ENCODE assay signal across 8 mouse cellular contexts in the genomic region with DNA sequence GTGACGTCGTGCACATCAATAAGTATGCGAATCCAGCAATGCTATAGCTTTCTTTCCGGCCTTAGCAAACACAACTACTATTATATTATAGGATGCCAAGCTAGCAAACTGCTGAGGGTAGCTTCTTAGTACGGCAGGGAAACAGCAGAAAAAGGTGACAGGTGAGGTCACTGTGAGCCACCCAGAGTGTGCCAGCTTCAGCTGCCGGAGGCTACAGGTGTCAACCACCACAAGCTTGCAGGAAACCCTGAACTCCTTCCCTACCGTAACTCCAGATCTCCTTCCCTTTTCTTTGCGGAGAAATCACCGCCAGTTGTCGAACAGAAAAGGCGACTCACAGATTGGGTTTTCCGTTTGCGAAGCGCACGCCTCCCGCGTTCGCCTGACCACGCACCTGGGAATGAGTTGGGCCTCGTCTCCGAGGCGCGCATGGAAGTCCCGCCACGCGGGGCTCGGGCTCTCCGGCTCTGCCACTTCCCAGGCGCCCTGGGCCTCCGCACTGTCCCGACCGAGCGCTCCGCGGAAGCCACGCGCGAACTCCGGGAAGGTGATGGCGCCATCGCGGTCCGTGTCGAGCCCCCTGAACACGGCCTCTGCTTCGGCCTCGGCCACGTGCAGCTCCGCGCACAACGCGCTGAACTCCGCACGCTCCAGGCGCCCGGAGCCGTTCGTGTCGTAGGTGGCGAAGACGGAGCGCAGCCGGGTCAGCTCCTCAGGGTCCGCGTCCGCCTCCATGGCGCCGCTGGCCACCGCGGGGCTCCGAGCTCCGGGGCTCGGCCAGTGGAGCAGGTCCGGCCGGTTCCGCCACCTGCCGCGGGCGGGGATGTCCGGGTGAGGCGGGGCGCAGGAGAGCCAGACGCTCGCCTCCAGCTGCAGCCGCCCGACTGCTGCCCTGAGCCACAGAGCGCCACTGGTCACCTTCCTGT. TPM values are rescaled to one million over a fixed set of nuclear protein-coding genes. Genes with fewer than 3 reads are reported as not detected.
DNase-seq lines count a peak whose midpoint lies in the region; ATAC-seq lines count a peak whose summit lies in the region.

TSS of gene Rasef (minus strand) at position 735 of the 926 bp plus-strand sequence.

- H3K4me3 ChIP-seq in embryonic facial prominence, embryonic 15.5 days (replicated peaks), result peak within 1 kb of the TSS; percentile 49
- H3K4me3 ChIP-seq in hindbrain, embryonic 11.5 days (ENCODE audit: low read depth, low read length), result peak within 1 kb of the TSS; percentile 45
- peak within 1 kb of the TSS; percentile 62 for H3K4me3 ChIP-seq in limb, embryonic 10.5 days
- H3K4me3 ChIP-seq in midbrain, embryonic 11.5 days (ENCODE audit: low read depth, low read length), result peak within 1 kb of the TSS; percentile 39
- peak within 1 kb of the TSS; percentile 49 for H3K4me3 ChIP-seq in stomach, embryonic 14.5 days (ENCODE audit: low read depth, low read length)

- H3K9me3 ChIP-seq in embryonic facial prominence, embryonic 15.5 days (replicated peaks), result no peaks in the 10 kb centered on the region
- H3K9me3 ChIP-seq in hindbrain, embryonic 11.5 days (ENCODE audit: control insufficient read depth, low read length), result no peaks in the 10 kb centered on the region
- no peaks in the 10 kb centered on the region for H3K9me3 ChIP-seq in limb, embryonic 10.5 days (replicated peaks)
- H3K9me3 ChIP-seq in midbrain, embryonic 11.5 days (ENCODE audit: control insufficient read depth, low read length), result no peaks in the 10 kb centered on the region
- H3K9me3 ChIP-seq in stomach, embryonic 14.5 days (ENCODE audit: control insufficient read depth, low read depth, low read length), result no peaks in the 10 kb centered on the region

- H3K4me1 ChIP-seq in embryonic facial prominence, embryonic 15.5 days, result 0 out of 2 replicates have a peak, but pooled peaks cover 9% of the 10 kb centered on the region
- H3K4me1 ChIP-seq in hindbrain, embryonic 11.5 days (replicated peaks; ENCODE audit: control insufficient read depth, insufficient read depth, low read length), result 0 out of 2 replicates have a peak, but pooled peaks cover 2% of the 10 kb centered on the region
- H3K4me1 ChIP-seq in limb, embryonic 10.5 days, result peaks cover 9% of the 10 kb centered on the region
- H3K4me1 ChIP-seq in midbrain, embryonic 11.5 days (ENCODE audit: control insufficient read depth, insufficient read depth, low read length), result peaks cover 3% of the 10 kb centered on the region; the same call in 1 of the 2 replicates
- no peaks in the 10 kb centered on the region for H3K4me1 ChIP-seq in stomach, embryonic 14.5 days (ENCODE audit: control insufficient read depth, insufficient read depth, low read length)

- peak; percentile 69 for ATAC-seq in embryonic facial prominence, embryonic 15.5 days (ENCODE audit: insufficient number of reproducible peaks, low FRiP score, low TSS enrichment, low read depth)
- peak; percentile 92 for ATAC-seq in hindbrain, embryonic 11.5 days (ENCODE audit: low FRiP score)
- ATAC-seq in midbrain, embryonic 11.5 days (ENCODE audit: low FRiP score), result peak; percentile 87
- peak; percentile 94 for ATAC-seq in stomach, embryonic 14.5 days (ENCODE audit: insufficient number of reproducible peaks, insufficient read depth, low FRiP score, low read depth)

- no peaks in the 10 kb centered on the region for H3K36me3 ChIP-seq in embryonic facial prominence, embryonic 15.5 days
- H3K36me3 ChIP-seq in hindbrain, embryonic 11.5 days (ENCODE audit: control insufficient read depth, insufficient read depth, low read length), result no peaks in the 10 kb centered on the region
- H3K36me3 ChIP-seq in limb, embryonic 10.5 days, result no peaks in the 10 kb centered on the region
- H3K36me3 ChIP-seq in midbrain, embryonic 11.5 days (ENCODE audit: control insufficient read depth, insufficient read depth, low read length), result no peaks in the 10 kb centered on the region
- no peaks in the 10 kb centered on the region for H3K36me3 ChIP-seq in stomach, embryonic 14.5 days (ENCODE audit: control insufficient read depth, insufficient read depth, low read length)

- DNase-seq in gastrocnemius, postnatal 10 days, result peak; percentile 27
- no peak for DNase-seq in gastrocnemius, adult 18-20 months (ENCODE audit: low spot score)
- DNase-seq in hindbrain, embryonic 11.5 days (ENCODE audit: low spot score), result peak; percentile 60
- peak; percentile 73 for DNase-seq in limb, embryonic 10.5 days (ENCODE audit: low spot score)
- DNase-seq in midbrain, embryonic 11.5 days (ENCODE audit: low spot score, missing footprints), result peak; percentile 94
- DNase-seq in spleen, postnatal 36 days (ENCODE audit: low spot score in 2 of 2), result no peak

- peak within 1 kb of the TSS; percentile 98 for H3K4me2 ChIP-seq in embryonic facial prominence, embryonic 15.5 days (replicated peaks)
- H3K4me2 ChIP-seq in hindbrain, embryonic 11.5 days (replicated peaks; ENCODE audit: low read depth, low read length), result peak within 1 kb of the TSS; percentile 98
- H3K4me2 ChIP-seq in midbrain, embryonic 11.5 days, result peak within 1 kb of the TSS; percentile 91
- H3K4me2 ChIP-seq in stomach, embryonic 14.5 days (replicated peaks; ENCODE audit: low read depth, low read length), result peak within 1 kb of the TSS; percentile 91

- 3% methylated on average over 87 of the region's 87 CpGs for WGBS in embryonic facial prominence, embryonic 15.5 days
- WGBS in hindbrain, embryonic 11.5 days, result 6% methylated on average over 87 of the region's 87 CpGs
- whole genome bisulfite sequencing in limb, embryonic 10.5 days, result 5% methylated on average over 87 of the region's 87 CpGs
- WGBS in midbrain, embryonic 11.5 days, result 6% methylated on average over 84 of the region's 87 CpGs
- 4% methylated on average over 86 of the region's 87 CpGs for WGBS in stomach, embryonic 14.5 days

- no peak within 1 kb of the TSS for H3K27ac ChIP-seq in embryonic facial prominence, embryonic 15.5 days (replicated peaks)
- no peak within 1 kb of the TSS for H3K27ac ChIP-seq in hindbrain, embryonic 11.5 days (ENCODE audit: low read depth, low read length)
- peak within 1 kb of the TSS; percentile 84 for H3K27ac ChIP-seq in limb, embryonic 10.5 days
- no peak within 1 kb of the TSS for H3K27ac ChIP-seq in midbrain, embryonic 11.5 days (ENCODE audit: low read depth, low read length)
- H3K27ac ChIP-seq in stomach, embryonic 14.5 days (ENCODE audit: low read length), result peak within 1 kb of the TSS; percentile 58

- H3K9ac ChIP-seq in embryonic facial prominence, embryonic 15.5 days, result peak within 1 kb of the TSS; percentile 15; the same call in 1 of the 2 replicates
- peak within 1 kb of the TSS; percentile 49 for H3K9ac ChIP-seq in hindbrain, embryonic 11.5 days (ENCODE audit: low read depth, low read length)
- H3K9ac ChIP-seq in midbrain, embryonic 11.5 days (ENCODE audit: low read length), result peak within 1 kb of the TSS; percentile 56
- H3K9ac ChIP-seq in stomach, embryonic 14.5 days (replicated peaks; ENCODE audit: low read depth, low read length), result peak within 1 kb of the TSS; percentile 52

- peaks cover 16% of the 10 kb centered on the region for H3K27me3 ChIP-seq in embryonic facial prominence, embryonic 15.5 days
- H3K27me3 ChIP-seq in hindbrain, embryonic 11.5 days (ENCODE audit: control insufficient read depth, insufficient read depth, low read length), result peaks cover 14% of the 10 kb centered on the region
- H3K27me3 ChIP-seq in limb, embryonic 10.5 days (ENCODE audit: low read depth, poor library complexity, severe bottlenecking), result peaks cover 40% of the 10 kb centered on the region
- peaks cover 17% of the 10 kb centered on the region for H3K27me3 ChIP-seq in midbrain, embryonic 11.5 days (ENCODE audit: control insufficient read depth, insufficient read depth, low read length)
- 0 out of 2 replicates have a peak, but pooled peaks cover 5% of the 10 kb centered on the region for H3K27me3 ChIP-seq in stomach, embryonic 14.5 days (ENCODE audit: control insufficient read depth, insufficient read depth, low read length)

RNA-seq across cellular contexts. Expression of gene Rasef, which starts in this region (rescaled TPM):
- total RNA-seq in gastrocnemius, postnatal 10 days (2021), result under 1 TPM in 1 of 2 experiments, not detected in 1; 0.07 TPM
- not detected for total RNA-seq in gastrocnemius, adult 18-20 months (2021)
- 1.3 and 2.0 TPM in 2 replicates for polyA plus RNA-seq in embryonic facial prominence, embryonic 15.5 days (2015; fragmentation: Nextera tagmentation; extraction: Ambion mirVana)
- polyA plus RNA-seq in hindbrain, embryonic 11.5 days (2014; fragmentation: Nextera tagmentation; extraction: Ambion mirVana), result 0.59 and 0.78 TPM in 2 replicates
- polyA plus RNA-seq in limb, embryonic 10.5 days (2016; fragmentation: Nextera tagmentation; extraction: Ambion mirVana), result 0.74 and 1.1 TPM in 2 replicates
- 0.05 and 0.22 TPM in 2 replicates for polyA plus RNA-seq in midbrain, embryonic 11.5 days (2014; fragmentation: Nextera tagmentation; extraction: Ambion mirVana)
- 11.3 and 11.8 TPM in 2 replicates for polyA plus RNA-seq in stomach, embryonic 14.5 days (2014; fragmentation: Nextera tagmentation; extraction: Ambion mirVana)

Comparison
In these comparisons a context has a peak if more than half of its experiments do, and no peak if none do; other contexts are left out.
1. Peak in DNase-seq in gastrocnemius, postnatal 10 days; RNA of the gene not detected or under 1 TPM.
2. Peak in DNase-seq, ATAC-seq, H3K4me3 ChIP-seq, H3K9ac ChIP-seq and H3K4me2 ChIP-seq in hindbrain, embryonic 11.5 days; RNA of the gene not detected or under 1 TPM.
3. Peak in DNase-seq, ATAC-seq, H3K4me3 ChIP-seq, H3K9ac ChIP-seq and H3K4me2 ChIP-seq in midbrain, embryonic 11.5 days; RNA of the gene not detected or under 1 TPM.
4. H3K27ac ChIP-seq: peak in limb, embryonic 10.5 days (single experiment) and stomach, embryonic 14.5 days (single experiment); none in embryonic facial prominence, embryonic 15.5 days (single experiment), hindbrain, embryonic 11.5 days (single experiment) and midbrain, embryonic 11.5 days (single experiment).
5. Peak in every context shown above with its lines, with median percentiles within 50 percentile points of each other: ATAC-seq, H3K4me2 ChIP-seq, H3K4me3 ChIP-seq and H3K9ac ChIP-seq.